Mouse (Mus musculus) spleen, adult 2 months (tissue): Measurements from ENCODE around the gene Hnrnpl. TPM values are rescaled to one million over a fixed set of nuclear protein-coding genes. Genes with fewer than 3 reads are reported as not detected.

ENCODE experiments used
- DNase-seq, 2 experiments: peaks; one replicate each; pipeline versions ENCODE4 v3.0.0 to v3.0.0-alpha.2; 2012 to 2021; ENCODE audit warnings: low spot score in 2 of 2, low read depth in 1 of 2
- H3K27ac ChIP-seq: fragments of 200-500 bp; 2 replicates; pipeline ENCODE4 v1.5.1; 2012; ENCODE audit warnings: low read length, inconsistent platforms; ENCODE audit not compliant: insufficient read depth
- H3K27me3 ChIP-seq: fragments of 200-500 bp; 2 replicates; pipeline ENCODE4 v1.6.1; 2012; ENCODE audit warnings: mild to moderate bottlenecking, moderate library complexity, low read length, inconsistent platforms; ENCODE audit not compliant: control insufficient read depth, insufficient read depth
- H3K36me3 ChIP-seq: fragments of 200-500 bp; 2 replicates; pipeline ENCODE4 v1.6.1; 2012; ENCODE audit warnings: mild to moderate bottlenecking, low read length, inconsistent platforms; ENCODE audit not compliant: control insufficient read depth, insufficient read depth
- H3K4me1 ChIP-seq: fragments of 200-500 bp; 2 replicates; pipeline ENCODE4 v1.6.1; 2011; ENCODE audit warnings: inconsistent platforms; ENCODE audit not compliant: control insufficient read depth, insufficient read depth, insufficient read length
- H3K4me3 ChIP-seq: fragments of 200-500 bp; 2 replicates; pipeline ENCODE4 v1.5.1; 2011; ENCODE audit warnings: mild to moderate bottlenecking, inconsistent platforms; ENCODE audit not compliant: insufficient read depth, insufficient read length; ENCODE audit errors: extremely low read depth
- CTCF ChIP-seq: fragments of 200-500 bp; IDR thresholded peaks from 2 replicates; pipeline ENCODE4 v1.5.1; 2011; ENCODE audit warnings: mild to moderate bottlenecking, inconsistent platforms; ENCODE audit not compliant: insufficient read depth, insufficient read length, insufficient replicate concordance; ENCODE audit errors: extremely low read depth
- POLR2A ChIP-seq: fragments of 200-500 bp; IDR thresholded peaks from 2 replicates; pipeline ENCODE4 v1.6.1; 2011; ENCODE audit warnings: low read depth, low read length, inconsistent platforms
- WGBS: fragments of 180-500 bp; shearing (Covaris S2); methylation state at CpG from one replicate; pipeline ENCODE4 v1.1.7; 2018; 5-methylcytosine and 5-hydroxymethylcytosine counted together
- polyA plus RNA-seq: library from polyadenylated mRNA; depleted of rRNA; stranded (reverse); fragments of >200 nt; gene quantifications from 2 replicates; pipeline ENCODE4 v1.2.3, GENCODE M21; 2012

The Hnrnpl gene
- polyA plus RNA-seq, 1 experiment, result 209 TPM

- peak; percentile 95 to 98 for DNase-seq
- Histone ChIP-seq H3K27me3 (no peaks in the 10 kb centered on the region), H3K4me1 (peaks cover 14% of the 10 kb centered on the region; the same call in 1 of the 2 replicates), H3K4me3 (peak overlapping the region; percentile 93), H3K36me3 (peaks cover 27% of the 10 kb centered on the region), H3K27ac (peak overlapping the region; percentile 98)
- under 1% methylated on average over 68 of the region's 70 CpGs for WGBS
- peak; percentile 41; the same call in 1 of the 2 replicates for TF ChIP-seq CTCF
- TF ChIP-seq POLR2A, result peak; percentile 94
These were observed 2.0 kb downstream of the Hnrnpl start for GRCm38 (mm10) chr7:28810107-28811066.

- TF ChIP-seq CTCF (no peak), POLR2A (no peak)
- Histone ChIP-seq H3K36me3 (peaks cover 35% of the 10 kb centered on the region), H3K4me1 (peaks cover 22% of the 10 kb centered on the region; the same call in 1 of the 2 replicates), H3K27ac (peak overlapping the region; percentile 98), H3K4me3 (peak overlapping the region; percentile 93), H3K27me3 (no peaks in the 10 kb centered on the region)
- under 1% methylated on average over 40 of the region's 40 CpGs for WGBS
- peak; percentile 85 to 94 for DNase-seq
These were observed 2.9 kb downstream of the Hnrnpl start for GRCm38 (mm10) chr7:28811228-28811627.

GRCm38 (mm10) chr7:28811640-28812275 lies 3.4 kb downstream of the Hnrnpl start:
- Histone ChIP-seq H3K27me3 (no peaks in the 10 kb centered on the region), H3K27ac (peak overlapping the region; percentile 98; the same call in 1 of the 2 replicates), H3K4me1 (peaks cover 26% of the 10 kb centered on the region; the same call in 1 of the 2 replicates), H3K36me3 (peaks cover 40% of the 10 kb centered on the region), H3K4me3 (peak overlapping the region; percentile 93)
- TF ChIP-seq POLR2A (no peak), CTCF (no peak)
- DNase-seq, result no peak
- 5% methylated on average over 7 of the region's 7 CpGs for WGBS

GRCm38 (mm10) chr7:28812436-28812835 lies 4.1 kb downstream of the Hnrnpl start:
- no peak for DNase-seq
- H3K27me3 ChIP-seq, result no peaks in the 10 kb centered on the region
- WGBS, result 39% methylated on average over 4 of the region's 4 CpGs
- no peak overlapping the region for H3K27ac ChIP-seq
- TF ChIP-seq CTCF, result no peak
- TF ChIP-seq POLR2A, result no peak
- H3K36me3 ChIP-seq, result peaks cover 46% of the 10 kb centered on the region
- H3K4me1 ChIP-seq, result peaks cover 29% of the 10 kb centered on the region; the same call in 1 of the 2 replicates
- peak overlapping the region; percentile 12; the same call in 1 of the 2 replicates for H3K4me3 ChIP-seq

GRCm38 (mm10) chr7:28812949-28813348 lies 4.6 kb downstream of the Hnrnpl start:
- Histone ChIP-seq H3K27me3 (no peaks in the 10 kb centered on the region), H3K4me1 (peaks cover 28% of the 10 kb centered on the region; the same call in 1 of the 2 replicates), H3K4me3 (no peak overlapping the region), H3K27ac (no peak overlapping the region), H3K36me3 (peaks cover 50% of the 10 kb centered on the region)
- TF ChIP-seq CTCF (no peak), POLR2A (no peak)
- 53% methylated on average over 5 of the region's 5 CpGs for WGBS
- DNase-seq, result no peak

GRCm38 (mm10) chr7:28814306-28815034 lies 6.1 kb downstream of the Hnrnpl start:
- Histone ChIP-seq H3K4me1 (peaks cover 24% of the 10 kb centered on the region; the same call in 1 of the 2 replicates), H3K4me3 (no peak overlapping the region), H3K27ac (no peak overlapping the region), H3K27me3 (no peaks in the 10 kb centered on the region), H3K36me3 (peaks cover 62% of the 10 kb centered on the region)
- 75% methylated on average over 5 of the region's 5 CpGs for WGBS
- no peak for DNase-seq
- TF ChIP-seq CTCF, result no peak
- TF ChIP-seq POLR2A, result no peak
